Mouse (Mus musculus): ENCODE results near the gene Nfe2l3.

- TF ChIP-seq CTCF (IDR thresholded peaks at IDR 0.05; ENCODE audit: borderline replicate concordance, control insufficient read depth, extremely low read depth, insufficient read depth, low read length, poor library complexity): no peak
- TF ChIP-seq POLR2A (IDR thresholded peaks at IDR 0.05; ENCODE audit: control insufficient read depth, extremely low read depth, insufficient read depth, low read length, poor library complexity): no peak
Observed at GRCm38 (mm10) chr6:51458925-51459312, 26.4 kb downstream of the Nfe2l3 start.

Data from thymus, adult 2 months (tissue).